Mouse (Mus musculus) G1E (cell line): ENCODE measurements at regions not wholly inside any gene's neighbourhood (a gene's known extent, or its start where the extent isn't known, plus 50 kb on each side); places are given as distances from the start of the nearest gene placed in this dataset.

ENCODE experiments used
- ATAC-seq: 2 replicates; pipeline ENCODE4 v1.8.0; 2016; ENCODE audit warnings: mild to moderate bottlenecking; ENCODE audit not compliant: insufficient number of reproducible peaks, poor library complexity, low FRiP score, severe bottlenecking; ENCODE audit errors: extremely low read depth
- DNase-seq: peaks from one replicate; pipeline ENCODE4 v3.0.0; 2012; ENCODE audit warnings: low spot score
- H3K27me3 ChIP-seq: 2 replicates; pipeline ENCODE4 v1.6.1; 2012; ENCODE audit warnings: mild to moderate bottlenecking, low read length, inconsistent platforms; ENCODE audit not compliant: insufficient read depth
- H3K36me3 ChIP-seq: replicated peaks from 2 replicates; pipeline ENCODE3; 2012; ENCODE audit warnings: mild to moderate bottlenecking, inconsistent platforms
- H3K4me1 ChIP-seq: 2 replicates; pipeline ENCODE4 v1.6.1; 2012; ENCODE audit warnings: low read depth, low read length, inconsistent platforms, mixed read lengths; ENCODE audit not compliant: insufficient read depth
- H3K4me3 ChIP-seq: 2 replicates; pipeline ENCODE4 v1.5.1; 2012; ENCODE audit warnings: low read depth, mild to moderate bottlenecking, inconsistent platforms, low read length, moderate library complexity, mixed read lengths
- H3K9me3 ChIP-seq: replicated peaks from 2 replicates; pipeline ENCODE4 v1.6.1; 2012; ENCODE audit warnings: inconsistent platforms
- CTCF ChIP-seq: IDR thresholded peaks from 2 replicates; pipeline ENCODE4 v1.5.1; 2012; ENCODE audit warnings: low read depth, low read length, inconsistent platforms, mixed read lengths
- GATA1 ChIP-seq: IDR thresholded peaks from 2 replicates; pipeline ENCODE4 v1.6.1; 2012; ENCODE audit warnings: borderline replicate concordance, low read length, inconsistent platforms, mixed read lengths
- GATA2 ChIP-seq: IDR thresholded peaks from 2 replicates; pipeline ENCODE4 v1.6.1; 2012; ENCODE audit warnings: low read depth, low read length, inconsistent platforms, borderline replicate concordance
- POLR2AphosphoS5 ChIP-seq: IDR thresholded peaks from 2 replicates; pipeline ENCODE4 v1.6.1; 2012; ENCODE audit warnings: low read depth, low read length, inconsistent platforms; ENCODE audit not compliant: insufficient replicate concordance
- TAL1 ChIP-seq: conservative IDR thresholded peaks from 2 replicates; pipeline ENCODE4 v1.6.1; 2012; ENCODE audit warnings: low read depth, low read length, inconsistent platforms, mixed read lengths

- ATAC-seq (no peak), DNase-seq (no peak)
- Histone ChIP-seq H3K9me3 (peaks cover 6% of the 10 kb centered on the region), H3K4me1 (no peaks in the 10 kb centered on the region), H3K36me3 (no peaks in the 10 kb centered on the region), H3K27me3 (no peaks in the 10 kb centered on the region), H3K4me3 (no peak overlapping the region)
- TF ChIP-seq POLR2AphosphoS5 = no peak
- no peak for TF ChIP-seq CTCF
- TF ChIP-seq GATA2 = no peak
- no peak for TF ChIP-seq TAL1
- TF ChIP-seq GATA1 = no peak
These were observed 602.6 kb upstream of the Lrrc4c start for GRCm38 (mm10) chr2:95715355-95715754.
